Mouse (Mus musculus) thymus, postnatal 14 days (tissue): ENCODE data around the gene Slc38a5.

Source experiments
- DNase-seq: peaks from one replicate; pipeline ENCODE4 v3.0.0; 2021

Gene Slc38a5

DNA sequence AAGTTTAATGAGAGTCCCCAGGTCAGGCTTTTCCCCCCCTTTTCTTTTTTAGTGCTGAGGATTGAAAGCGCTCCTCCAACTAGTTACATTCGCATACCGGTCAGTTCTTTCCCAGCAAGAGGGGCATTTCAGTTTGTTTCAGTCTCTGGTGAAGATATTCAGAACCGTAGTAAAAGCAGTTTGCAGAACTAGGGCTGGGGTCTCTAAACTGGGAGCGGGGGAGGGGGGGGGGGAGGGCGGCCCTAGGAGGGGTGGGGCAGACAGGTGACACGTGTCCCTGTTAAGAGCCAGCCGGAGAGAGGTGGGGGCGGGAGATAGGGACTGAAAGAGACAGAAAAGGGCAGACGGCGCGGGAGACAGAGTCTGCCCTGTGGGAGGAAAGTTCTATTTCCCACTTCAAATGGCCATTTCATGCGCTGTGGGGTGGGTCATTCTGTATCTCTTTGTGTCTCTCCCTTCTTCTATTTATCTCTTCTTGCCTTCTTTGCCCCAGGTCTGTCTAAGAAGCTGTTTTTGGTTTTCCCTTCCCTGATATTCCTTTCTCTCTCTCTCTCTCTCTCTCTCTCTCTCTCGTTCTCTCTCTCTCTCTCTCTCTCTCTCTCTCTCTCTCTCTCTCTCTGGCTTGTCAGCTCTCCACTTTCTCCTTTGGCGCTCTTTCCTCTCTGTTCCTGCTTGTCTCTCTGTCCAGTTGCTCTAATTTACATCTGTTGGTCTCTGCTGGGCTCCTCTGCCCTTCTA, at the start of gene Slc38a5:
Gene Slc38a5 (plus strand): TSS at position 51 of the 738 bp plus-strand sequence.
- no peak for DNase-seq

- DNase-seq: no peak
Measured at GRCm38 (mm10) chrX:8222296-8222677, 48.6 kb upstream of the Slc38a5 start.

- DNase-seq: no peak
Measured at GRCm38 (mm10) chrX:8222678-8223421, 48.1 kb upstream of the Slc38a5 start.

DNA sequence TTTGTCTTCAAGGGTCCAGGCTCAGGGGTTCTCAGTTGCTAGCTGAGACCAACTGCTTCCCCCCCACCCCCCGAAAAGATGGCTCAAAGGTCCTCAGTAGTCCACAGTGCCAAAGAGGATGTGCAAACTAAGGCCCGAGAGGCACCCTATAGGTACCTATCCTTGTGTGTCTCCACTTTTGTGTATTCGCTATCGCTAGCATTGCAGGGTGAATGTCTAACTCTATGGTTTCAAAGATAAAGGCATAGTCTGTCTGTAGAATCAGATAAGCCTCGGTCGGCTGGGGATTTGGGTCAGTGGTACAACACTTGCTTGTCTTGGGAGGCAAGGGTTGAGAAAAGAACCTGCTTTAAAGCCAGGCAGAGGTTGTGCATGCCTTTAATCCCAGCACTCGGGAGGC, 47.5 kb upstream of the Slc38a5 start:
- no peak for DNase-seq

- DNase-seq: no peak
Measured at GRCm38 (mm10) chrX:8230272-8230671, 40.7 kb upstream of the Slc38a5 start.

GRCm38 (mm10) chrX:8233602-8234001, 37.3 kb upstream of the Slc38a5 start:
- no peak for DNase-seq

- no peak for DNase-seq
Measured at GRCm38 (mm10) chrX:8236704-8237103, 34.2 kb upstream of the Slc38a5 start.

- no peak for DNase-seq
Measured at GRCm38 (mm10) chrX:8238804-8239395, 32.0 kb upstream of the Slc38a5 start.

- DNase-seq: no peak
Measured at GRCm38 (mm10) chrX:8247680-8248079, 23.3 kb upstream of the Slc38a5 start.

DNA sequence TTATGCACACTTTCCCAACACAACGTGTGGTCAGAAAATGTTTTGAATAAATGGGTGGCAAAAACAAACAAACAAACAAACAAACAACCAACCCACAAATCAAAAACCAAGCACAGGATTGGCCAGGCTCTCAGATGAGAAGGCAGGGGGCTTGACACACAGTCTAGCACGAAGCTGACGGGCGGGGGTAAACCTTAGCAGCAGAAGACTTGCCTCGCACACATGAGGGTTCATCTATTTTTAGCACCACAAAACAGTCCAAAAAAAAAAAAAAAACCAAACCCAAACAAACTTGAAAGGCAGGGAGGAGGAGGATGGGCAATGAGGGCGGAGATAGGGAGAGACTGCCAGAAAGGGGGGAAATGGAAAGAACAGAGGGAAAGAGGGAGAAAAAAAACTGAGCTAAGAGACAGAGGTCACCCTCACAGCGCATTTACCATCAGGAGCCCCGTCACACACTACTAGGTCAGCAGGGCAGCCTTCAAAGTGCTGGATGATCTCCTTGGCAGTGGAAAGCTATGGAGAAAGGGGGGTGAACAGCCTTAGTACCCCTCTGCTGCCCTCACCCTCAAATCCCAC, 22.3 kb upstream of the Slc38a5 start:
- DNase-seq: no peak

GRCm38 (mm10) chrX:8251789-8252333, 19.1 kb upstream of the Slc38a5 start:
- DNase-seq: no peak

- peak; percentile 86 for DNase-seq
Measured at GRCm38 (mm10) chrX:8252334-8253285, 18.3 kb upstream of the Slc38a5 start, which contains the start of gene Ftsj1. Gene Ftsj1 (minus strand): TSS chrX:8252406.

DNA sequence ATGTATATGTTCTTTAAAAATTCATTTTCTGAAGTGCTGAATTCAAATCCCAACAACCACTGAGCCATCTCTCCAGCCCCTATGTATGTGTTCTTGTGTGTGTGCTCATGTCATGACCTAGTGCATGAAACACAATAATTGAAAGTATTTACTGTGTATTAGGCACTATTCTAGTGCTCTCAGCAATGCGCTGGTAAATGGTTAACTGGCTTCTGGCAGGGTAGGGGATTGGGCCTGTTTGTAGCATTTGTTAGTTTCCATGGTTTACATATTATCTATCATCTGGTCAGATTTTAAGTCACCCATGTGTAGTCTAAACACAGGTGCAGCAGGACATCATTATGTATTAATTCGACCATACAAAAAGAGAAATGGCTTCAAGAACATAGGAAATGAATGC, 17.2 kb upstream of the Slc38a5 start:
- DNase-seq: no peak

GRCm38 (mm10) chrX:8255807-8256206, 15.1 kb upstream of the Slc38a5 start:
- DNase-seq: peak; percentile 9

- no peak for DNase-seq
Measured at GRCm38 (mm10) chrX:8259478-8259877, 11.5 kb upstream of the Slc38a5 start.

- DNase-seq: no peak
Measured at GRCm38 (mm10) chrX:8263156-8263804, 7.7 kb upstream of the Slc38a5 start.

- DNase-seq: no peak
Measured at GRCm38 (mm10) chrX:8264222-8264621, 6.7 kb upstream of the Slc38a5 start.

GRCm38 (mm10) chrX:8272000-8272399, 1.1 kb downstream of the Slc38a5 start:
- no peak for DNase-seq

GRCm38 (mm10) chrX:8274056-8274455, 3.1 kb downstream of the Slc38a5 start:
- DNase-seq: no peak

- no peak for DNase-seq
Measured at GRCm38 (mm10) chrX:8288621-8289020, 17.7 kb downstream of the Slc38a5 start.

- DNase-seq: no peak
Measured at GRCm38 (mm10) chrX:8309302-8309701, 38.4 kb downstream of the Slc38a5 start.
